Mouse (Mus musculus): ENCODE data around the gene Lrp5. TPM values are rescaled to one million over a fixed set of nuclear protein-coding genes. Genes with fewer than 3 reads are reported as not detected.

The Lrp5 gene
- total and polyA plus RNA-seq, 3 experiments = 16.1 to 31.9 TPM; not detected in 1

DNA sequence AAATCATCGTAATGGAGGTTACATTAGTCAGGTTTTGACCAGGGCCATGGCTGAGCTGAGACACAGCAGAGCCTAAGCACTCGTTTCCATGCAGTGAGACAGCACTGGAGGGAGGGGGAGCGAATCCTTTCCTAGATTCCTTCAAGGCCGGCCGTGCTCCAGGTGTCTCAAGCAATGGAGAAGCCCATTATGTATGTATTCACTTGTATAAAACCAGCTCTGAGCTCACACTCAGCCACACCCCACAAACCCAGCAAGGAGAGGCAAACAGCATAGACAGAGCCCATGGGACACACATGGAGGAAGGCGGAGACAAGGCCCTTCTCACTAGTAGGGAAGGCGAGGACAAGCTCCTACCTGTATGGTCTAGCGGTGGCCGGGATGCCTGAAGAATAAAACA is 100.3 kb downstream of the Lrp5 start:
- Histone ChIP-seq H3K4me3 (ENCODE audit: control insufficient read depth in 1 of 2, insufficient read depth in 1 of 2, low read depth in 2 of 2, low read length in 2 of 2) (no peak overlapping the region), H3K36me3 (ENCODE audit: control insufficient read depth in 1 of 2, insufficient read depth in 2 of 2, low read length in 2 of 2) (peaks cover 0 to 17% of the 10 kb centered on the region in 2 experiments; a peak in 2 of 4 replicates), H3K79me2 (ENCODE audit: control insufficient read depth, insufficient read depth, low read length, poor library complexity) (no peaks in the 10 kb centered on the region), H3K27me3 (ENCODE audit: control insufficient read depth in 1 of 2, insufficient read depth in 2 of 2, low read length in 2 of 2) (no peaks in the 10 kb centered on the region), H3K27ac (ENCODE audit: control insufficient read depth, low read depth, low read length) (no peak overlapping the region), H3K9ac (ENCODE audit: control insufficient read depth, low read depth, low read length, poor library complexity, severe bottlenecking) (no peak overlapping the region), H3K9me3 (replicated peaks; ENCODE audit: insufficient read depth, low read length) (no peaks in the 10 kb centered on the region), H3K4me1 (ENCODE audit: control insufficient read depth in 1 of 2, insufficient read depth in 2 of 2, low read length in 2 of 2) (peaks cover 11 to 16% of the 10 kb centered on the region in 2 experiments)
- TF ChIP-seq JUND (IDR thresholded peaks at IDR 0.05; ENCODE audit: low read depth, low read length) (no peak), CTCF (IDR thresholded peaks at IDR 0.05 in 2 of 3, conservative IDR thresholded peaks at IDR 0.05 in 1 of 3; ENCODE audit: control insufficient read depth in 1 of 3, insufficient read depth in 1 of 3, low read depth in 2 of 3, low read length in 3 of 3, poor library complexity in 1 of 3, severe bottlenecking in 1 of 3) (no peak), NELFE (IDR thresholded peaks at IDR 0.05; ENCODE audit: low read depth, low read length) (no peak), UBTF (IDR thresholded peaks at IDR 0.05; ENCODE audit: borderline replicate concordance, insufficient read depth, low read depth, low read length) (no peak), HCFC1 (IDR thresholded peaks at IDR 0.05; ENCODE audit: low read depth, low read length) (no peak), EP300 (IDR thresholded peaks at IDR 0.05; ENCODE audit: low read depth in 1 of 2, low read length in 2 of 2) (no peak), USF1 (IDR thresholded peaks at IDR 0.05; ENCODE audit: low read depth, low read length) (no peak)
- no peak for DNase-seq (ENCODE audit: low read depth, low spot score)

DNA sequence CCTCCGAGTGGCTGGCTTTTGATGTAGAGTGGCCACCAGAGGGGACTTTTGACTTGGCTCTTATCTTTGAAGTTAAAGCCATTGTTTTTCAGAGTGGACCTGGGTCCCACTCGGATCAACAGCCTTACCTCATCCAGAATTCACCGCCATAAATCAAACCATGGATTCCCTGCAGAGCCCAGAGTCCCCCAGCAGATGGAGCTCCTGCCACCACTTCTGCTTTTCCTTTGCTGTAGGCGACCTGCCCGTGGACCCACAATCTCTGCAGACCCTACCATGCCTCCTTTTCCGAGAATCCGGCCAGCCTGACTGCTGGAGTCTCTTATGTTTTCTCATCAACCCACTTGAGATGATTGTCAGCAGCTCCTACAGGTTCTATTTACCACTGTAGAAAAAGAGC is 105.0 kb downstream of the Lrp5 start:
- Histone ChIP-seq H3K27me3 (ENCODE audit: control insufficient read depth in 1 of 2, insufficient read depth in 2 of 2, low read length in 2 of 2) (no peaks in the 10 kb centered on the region), H3K4me1 (ENCODE audit: control insufficient read depth in 1 of 2, insufficient read depth in 2 of 2, low read length in 2 of 2) (peaks cover 0 to 11% of the 10 kb centered on the region in 2 experiments; a peak in 2 of 4 replicates), H3K79me2 (ENCODE audit: control insufficient read depth, insufficient read depth, low read length, poor library complexity) (no peaks in the 10 kb centered on the region), H3K9ac (ENCODE audit: control insufficient read depth, low read depth, low read length, poor library complexity, severe bottlenecking) (no peak overlapping the region), H3K4me3 (ENCODE audit: control insufficient read depth in 1 of 2, insufficient read depth in 1 of 2, low read depth in 2 of 2, low read length in 2 of 2) (no peak overlapping the region), H3K9me3 (replicated peaks; ENCODE audit: insufficient read depth, low read length) (no peaks in the 10 kb centered on the region), H3K27ac (ENCODE audit: control insufficient read depth, low read depth, low read length) (no peak overlapping the region), H3K36me3 (ENCODE audit: control insufficient read depth in 1 of 2, insufficient read depth in 2 of 2, low read length in 2 of 2) (peaks cover 0 to 5% of the 10 kb centered on the region in 2 experiments; a peak in 2 of 4 replicates)
- TF ChIP-seq RAD21 (IDR thresholded peaks at IDR 0.05; ENCODE audit: low read depth, low read length) (peak; percentile 28), POLR2AphosphoS5 (IDR thresholded peaks at IDR 0.05; ENCODE audit: borderline replicate concordance, low read depth, low read length) (no peak), ELF1 (IDR thresholded peaks at IDR 0.05; ENCODE audit: low read depth, low read length) (no peak), SMC3 (IDR thresholded peaks at IDR 0.05; ENCODE audit: low read depth, low read length) (peak; percentile 64), KAT2A (conservative IDR thresholded peaks at IDR 0.05; ENCODE audit: low read depth, low read length) (no peak), MAX (IDR thresholded peaks at IDR 0.05; ENCODE audit: low read length) (no peak), POLR2AphosphoS2 (IDR thresholded peaks at IDR 0.05; ENCODE audit: low read length) (no peak), CTCF (IDR thresholded peaks at IDR 0.05 in 2 of 3, conservative IDR thresholded peaks at IDR 0.05 in 1 of 3; ENCODE audit: control insufficient read depth in 1 of 3, insufficient read depth in 1 of 3, low read depth in 2 of 3, low read length in 3 of 3, poor library complexity in 1 of 3, severe bottlenecking in 1 of 3) (peak; percentile 54 to 81 (median 67)), USF2 (IDR thresholded peaks at IDR 0.05; ENCODE audit: borderline replicate concordance in 1 of 2, insufficient read depth in 1 of 2, low read depth in 1 of 2, low read length in 2 of 2) (no peak)
- DNase-seq (ENCODE audit: low read depth, low spot score) = peak; percentile 71

Data from MEL (cell line).